In the genomic region with DNA sequence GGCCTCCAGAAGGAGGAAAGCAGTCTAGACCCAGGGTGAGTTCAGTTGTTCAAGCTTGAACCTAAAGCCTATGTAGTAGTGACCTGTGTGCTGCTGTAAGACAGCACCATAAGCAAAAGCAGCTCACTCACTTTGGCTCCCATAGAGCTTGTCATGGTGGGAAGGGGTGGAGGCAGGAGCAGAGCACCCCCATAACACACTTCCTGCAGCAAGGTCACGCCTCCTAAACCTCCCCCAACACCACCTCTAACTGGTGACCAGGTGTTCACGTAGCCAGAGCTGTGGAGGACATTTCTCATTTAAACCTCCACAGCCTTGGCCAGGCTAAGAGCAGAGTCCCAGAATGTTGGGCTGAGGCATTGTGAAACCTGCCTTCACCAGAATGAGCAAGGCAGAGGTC, we compare ENCODE assay signal across 30 mouse cellular contexts. TPM values are rescaled to one million over a fixed set of nuclear protein-coding genes. Genes with fewer than 3 reads are reported as not detected.
A peak's percentile ranks its signal among the peaks of the same experiment; 100 is the strongest.
DNase-seq lines count a peak whose midpoint lies in the region; ATAC-seq and TF ChIP-seq lines count a peak whose summit lies in the region.
"Had no signal": no experiment of that assay in that cellular context is flagged by ENCODE, and none has a peak within 500 bp of the region (broad histone marks: within the 10 kb centered on the region; RNA-seq: fewer than 3 reads in every experiment).

No protein-coding gene starts in this region.

- ATAC-seq in megakaryocyte progenitor cell, adult 5-6 weeks (replicated peaks; ENCODE audit: poor library complexity), result no peak
- ATAC-seq: activated CD4-positive, CD25-positive, alpha-beta regulatory T cell, adult 4 months; CD4-positive, CD25-positive, alpha-beta regulatory T cell, adult 4 months; forebrain, embryonic 14.5 days; Patski had no signal

- peak; percentile 33 for DNase-seq in thymus, adult 2 months
- no peak for DNase-seq in thymus, adult 18-20 months
- peak; percentile 24 to 26 for DNase-seq in thymus, postnatal 10 days (ENCODE audit: low spot score in 2 of 2)
- peak; percentile 47 for DNase-seq in thymus, postnatal 25 days
- no peak for DNase-seq in lung, postnatal 14 days
- DNase-seq in heart, adult 8-10 months (ENCODE audit: low spot score), result no peak
- DNase-seq: adrenal gland, adult 2 months; adrenal gland, postnatal 10 days; adrenal gland, postnatal 25 days; B cell, adult 2 months; cerebellum, adult 11 months; cerebellum, adult 18-20 months; cerebellum, adult 8-10 months; cerebellum, adult 9-11 months; cerebellum, postnatal 14 days; cerebellum, postnatal 36 days; embryo, embryonic 11 days had no signal

- no peaks in the 10 kb centered on the region for H3K36me3 ChIP-seq in thymus, adult 2 months (ENCODE audit: control insufficient read depth, insufficient read depth, low read length)
- H3K36me3 ChIP-seq: G1E had no signal

- no peak overlapping the region for H3K4me3 ChIP-seq in thymus, adult 2 months (ENCODE audit: control insufficient read depth, insufficient read depth, low read length)
- H3K4me3 ChIP-seq: embryonic facial prominence, embryonic 13.5 days; embryonic facial prominence, embryonic 15.5 days; erythroblast, embryonic 14.5 days; forebrain, embryonic 10.5 days; forebrain, embryonic 12.5 days had no signal

- no peak for TF ChIP-seq CTCF in thymus, adult 2 months (IDR thresholded peaks at IDR 0.05; ENCODE audit: borderline replicate concordance, control insufficient read depth, extremely low read depth, insufficient read depth, low read length, poor library complexity)

- H3K4me1 ChIP-seq in thymus, adult 2 months (replicated peaks; ENCODE audit: control insufficient read depth, insufficient read depth, low read length), result peaks cover 50% of the 10 kb centered on the region
- H3K4me1 ChIP-seq: embryonic facial prominence, embryonic 15.5 days had no signal

- H3K27ac ChIP-seq in thymus, adult 2 months (ENCODE audit: control insufficient read depth, insufficient read depth, low read length), result 0 out of 2 replicates have a peak overlapping the region, but pooled peaks have one; percentile 5
- H3K27ac ChIP-seq: embryonic facial prominence, embryonic 13.5 days; embryonic facial prominence, embryonic 15.5 days; forebrain, embryonic 10.5 days; forebrain, embryonic 12.5 days had no signal

- H3K27me3 ChIP-seq in thymus, adult 2 months (ENCODE audit: control insufficient read depth, insufficient read depth, low read length), result no peaks in the 10 kb centered on the region
- H3K27me3 ChIP-seq: CH12.LX; embryonic facial prominence, embryonic 13.5 days; embryonic facial prominence, embryonic 15.5 days; forebrain, embryonic 12.5 days; Patski had no signal

- WGBS in thymus, adult 2 months, result 12% methylated on average over 2 of the region's 2 CpGs

- no peak for TF ChIP-seq POLR2A in thymus, adult 2 months (IDR thresholded peaks at IDR 0.05; ENCODE audit: control insufficient read depth, extremely low read depth, insufficient read depth, low read length, poor library complexity)

RNA-seq across cellular contexts. Expression of a gene that starts 30.6 kb away (rescaled TPM):
- polyA plus RNA-seq in thymus, adult 2 months (2012; rRNA removed), result 21.1 and 21.6 TPM in 2 replicates
- total RNA-seq in heart, adult 8-10 months (2022), result under 1 TPM; 0.25 to 1.00 (median 0.56) TPM
- total RNA-seq in megakaryocyte progenitor cell, adult 5-6 weeks (2015), result 1.2 TPM in 1 of 2 replicates, not detected in the other
- 0.79 and 1.1 TPM in 2 replicates for total RNA-seq in megakaryocyte progenitor cell, adult 5-6 weeks (2017)
- total RNA-seq: adrenal gland, postnatal 10 days; adrenal gland, postnatal 25 days; CH12.LX; common myeloid progenitor, adult 5-6 weeks; G1E had no signal
- polyA plus RNA-seq: erythroblast, embryonic 14.5 days; G1E had no signal

Comparison
In these comparisons a context has a peak if more than half of its experiments do, and no peak if none do; other contexts are left out.
1. DNase-seq: peak in thymus, adult 2 months (single experiment), thymus, postnatal 10 days (2 of 2) and thymus, postnatal 25 days (single experiment); none in thymus, adult 18-20 months (0 of 2), lung, postnatal 14 days (single experiment) and heart, adult 8-10 months (single experiment).